Mouse (Mus musculus) fibroblast of lung, adult 2 months (primary cell): Measurements from ENCODE around the gene Eid3.

ENCODE experiments used
- DNase-seq: peaks from one replicate; pipeline ENCODE4 v3.0.0-alpha.2; 2011; ENCODE audit warnings: low read depth

Eid3 gene

DNA sequence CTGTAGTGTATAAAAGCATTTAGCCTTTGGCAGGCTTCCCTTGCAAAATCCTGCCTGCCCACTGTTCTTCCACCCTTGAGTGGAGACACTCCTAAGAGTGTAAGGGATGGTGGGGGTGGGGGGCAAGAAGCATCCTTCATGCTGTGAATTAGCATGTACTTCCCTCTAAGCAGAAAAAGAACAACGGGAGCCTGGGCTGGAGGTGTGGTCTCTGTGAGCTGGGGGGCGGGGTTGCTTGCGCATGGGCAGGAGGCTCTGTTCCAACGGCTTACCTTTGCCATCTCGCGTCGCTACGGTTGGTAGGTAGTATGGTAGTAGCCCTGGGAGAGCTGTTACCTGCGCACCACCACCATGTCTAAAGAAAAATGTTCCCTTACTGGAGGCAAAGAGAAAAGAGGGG lies at the start of gene Eid3:
Gene Eid3 (plus strand): TSS at position 271 of the 400 bp plus-strand sequence.
- DNase-seq: no peak

- no peak for DNase-seq
Observed at GRCm38 (mm10) chr10:82817514-82817913, 48.9 kb upstream of the Eid3 start.

- no peak for DNase-seq
Observed at GRCm38 (mm10) chr10:82817936-82818335, 48.5 kb upstream of the Eid3 start.

DNA sequence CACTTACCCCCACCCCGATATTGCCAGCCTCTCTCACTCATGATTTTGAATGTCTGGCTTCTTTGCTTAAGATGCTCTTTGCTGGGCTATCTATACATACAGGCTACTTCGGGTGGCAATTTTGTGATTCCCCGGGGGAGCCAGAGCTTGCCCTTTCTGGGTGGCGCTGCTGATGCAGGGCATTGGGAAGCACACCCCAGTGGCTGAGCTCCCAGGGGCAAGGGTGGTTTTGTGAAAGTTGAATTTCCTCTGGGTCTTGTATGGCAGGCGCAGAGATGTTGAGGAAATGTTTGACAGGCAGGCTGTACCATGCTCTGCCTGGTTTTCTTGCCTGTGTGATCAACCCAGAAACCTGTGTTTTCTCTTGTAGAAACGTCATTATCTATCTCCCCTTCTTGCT lies 47.8 kb upstream of the Eid3 start:
- no peak for DNase-seq

DNA sequence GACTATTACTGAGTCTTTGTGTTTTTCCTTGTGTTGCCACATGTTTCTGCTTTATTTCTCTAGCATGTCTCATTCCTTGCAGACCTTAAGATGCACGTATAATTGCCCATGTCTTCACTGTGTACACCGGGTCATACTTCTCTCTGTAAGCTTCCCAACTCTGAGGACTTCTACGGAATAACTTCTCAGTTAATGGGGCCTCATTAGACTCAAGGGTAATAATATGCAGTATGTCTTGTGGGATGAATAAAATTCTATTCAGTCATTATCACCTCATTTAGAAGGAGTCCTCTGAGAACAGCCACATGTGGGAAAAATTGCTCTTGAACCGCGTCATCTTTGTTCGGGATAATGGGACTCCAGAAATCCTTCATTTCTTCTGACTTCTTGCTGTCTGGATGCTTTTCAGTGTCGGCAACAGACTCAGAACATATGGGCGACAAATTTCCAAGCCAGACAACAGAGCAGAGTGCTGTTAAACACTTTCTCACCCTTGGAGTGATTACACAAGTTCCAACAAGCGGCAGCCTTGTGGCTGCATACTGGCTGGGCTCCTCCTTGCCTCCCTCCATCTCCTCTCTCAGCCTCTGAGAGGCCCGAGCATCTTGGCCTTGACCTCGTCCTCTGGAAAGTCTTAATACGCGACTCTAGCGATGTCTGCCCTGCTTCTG lies 43.2 kb upstream of the Eid3 start:
- no peak for DNase-seq

DNA sequence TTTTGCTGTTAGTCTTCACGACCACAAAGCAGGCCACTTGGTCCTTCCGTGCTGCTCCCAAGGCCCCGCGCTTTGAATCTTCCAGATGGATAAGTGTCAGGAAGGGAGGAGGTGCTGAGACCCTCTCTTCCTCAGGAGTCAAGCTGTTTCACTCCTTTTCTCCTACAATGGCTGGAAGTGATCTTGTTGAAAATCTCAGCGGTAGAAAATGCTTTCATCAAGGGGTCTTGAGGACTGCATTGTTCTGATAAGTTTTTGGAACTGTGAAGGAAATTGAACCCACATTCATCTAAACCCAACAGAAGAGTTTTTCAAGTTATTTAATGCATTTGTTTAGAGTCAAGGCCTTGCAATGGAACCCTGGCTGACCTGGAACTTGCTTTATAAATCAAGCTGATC lies 42.6 kb upstream of the Eid3 start:
- no peak for DNase-seq

- DNase-seq: no peak
Observed at GRCm38 (mm10) chr10:82824541-82824940, 41.9 kb upstream of the Eid3 start.

GRCm38 (mm10) chr10:82826516-82826915 lies 39.9 kb upstream of the Eid3 start:
- DNase-seq: no peak

DNA sequence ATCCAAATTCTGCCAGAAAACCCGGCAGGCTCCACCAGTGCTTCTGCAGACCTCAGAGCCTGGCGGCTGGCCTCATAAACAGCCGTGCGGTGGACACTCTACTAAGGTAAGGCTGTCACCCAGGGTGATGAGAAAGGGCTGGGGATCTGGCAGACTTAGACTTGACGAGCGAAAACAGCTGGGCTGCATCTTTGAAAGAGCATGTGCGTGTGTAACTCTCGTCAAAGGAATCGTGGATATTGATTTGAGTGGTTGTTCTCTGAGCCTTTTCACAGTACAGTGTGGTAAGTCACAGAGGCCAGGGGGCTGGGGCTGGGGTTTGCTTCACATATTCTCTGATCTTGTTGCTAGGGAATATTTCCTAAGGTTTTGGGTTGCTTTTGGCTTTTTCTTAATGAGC lies 32.5 kb upstream of the Eid3 start, which contains the start of gene Txnrd1:
Gene Txnrd1 (plus strand): TSS at position 26 of the 400 bp plus-strand sequence.
- no peak for DNase-seq

- DNase-seq: no peak
Observed at GRCm38 (mm10) chr10:82835898-82836297, 30.5 kb upstream of the Eid3 start.

DNA sequence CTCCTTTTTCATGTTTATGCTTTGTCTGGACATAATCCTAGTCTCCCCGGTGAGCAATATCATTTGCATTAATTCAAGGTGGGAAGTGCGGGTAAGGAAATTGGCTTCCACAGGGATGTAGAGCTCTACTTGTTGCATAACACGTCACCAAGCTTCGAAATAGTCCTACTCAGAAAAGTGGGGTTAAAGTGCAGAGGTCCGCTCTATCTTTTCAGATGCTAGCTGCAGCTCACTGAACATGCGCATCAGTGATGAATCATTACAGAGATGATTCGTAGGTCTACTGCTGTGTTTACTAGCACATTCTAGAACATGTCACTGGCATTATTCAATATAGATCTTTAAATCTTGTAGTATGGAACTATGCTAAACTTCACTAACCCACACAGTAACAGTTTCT lies 28.0 kb upstream of the Eid3 start:
- no peak for DNase-seq

GRCm38 (mm10) chr10:82844090-82844489 lies 22.3 kb upstream of the Eid3 start:
- DNase-seq: no peak

GRCm38 (mm10) chr10:82844731-82845130 lies 21.7 kb upstream of the Eid3 start:
- DNase-seq: no peak

- DNase-seq: no peak
Observed at GRCm38 (mm10) chr10:82847821-82848459, 18.5 kb upstream of the Eid3 start.

- DNase-seq: no peak
Observed at GRCm38 (mm10) chr10:82849686-82850353, 16.6 kb upstream of the Eid3 start.

DNA sequence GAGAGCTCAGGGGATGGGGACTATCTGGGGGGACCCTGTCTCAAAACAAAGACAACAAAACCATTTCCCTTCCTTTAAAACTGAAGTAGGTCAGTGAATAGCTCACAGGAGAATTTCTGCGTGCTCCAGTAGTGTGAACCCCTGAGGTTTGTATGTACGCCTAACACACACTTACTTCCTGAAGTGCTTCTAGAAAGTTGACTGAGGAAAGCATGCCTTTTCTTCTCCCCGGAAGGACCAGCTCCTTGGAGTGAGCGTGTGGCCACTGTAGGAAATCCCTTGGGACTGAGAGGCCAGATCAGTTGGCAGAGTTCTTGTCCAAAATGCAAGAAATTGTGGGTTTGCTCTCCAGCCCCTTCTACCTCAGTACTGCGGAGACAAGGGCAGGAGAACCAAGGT lies 16.1 kb upstream of the Eid3 start:
- DNase-seq: no peak

DNA sequence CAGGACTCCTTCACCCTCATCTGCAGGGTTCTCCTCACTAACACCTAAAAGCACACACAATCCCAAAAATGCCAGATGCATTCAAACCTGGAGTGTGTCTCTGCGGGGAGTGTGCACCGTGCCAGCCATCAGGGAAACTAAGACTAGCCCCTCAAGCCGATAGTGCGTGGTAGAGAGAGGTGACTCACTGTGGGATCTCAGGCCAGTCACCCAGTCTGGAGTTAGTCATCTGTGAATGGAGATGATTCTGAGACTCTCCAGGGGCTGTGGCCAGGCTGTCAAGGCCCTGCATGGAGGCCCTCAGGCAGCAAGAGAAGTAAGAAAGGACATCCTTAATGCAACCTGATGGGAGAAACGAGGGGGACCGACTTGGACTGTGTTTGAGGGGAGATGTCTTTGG lies 14.7 kb upstream of the Eid3 start:
- DNase-seq: no peak

DNA sequence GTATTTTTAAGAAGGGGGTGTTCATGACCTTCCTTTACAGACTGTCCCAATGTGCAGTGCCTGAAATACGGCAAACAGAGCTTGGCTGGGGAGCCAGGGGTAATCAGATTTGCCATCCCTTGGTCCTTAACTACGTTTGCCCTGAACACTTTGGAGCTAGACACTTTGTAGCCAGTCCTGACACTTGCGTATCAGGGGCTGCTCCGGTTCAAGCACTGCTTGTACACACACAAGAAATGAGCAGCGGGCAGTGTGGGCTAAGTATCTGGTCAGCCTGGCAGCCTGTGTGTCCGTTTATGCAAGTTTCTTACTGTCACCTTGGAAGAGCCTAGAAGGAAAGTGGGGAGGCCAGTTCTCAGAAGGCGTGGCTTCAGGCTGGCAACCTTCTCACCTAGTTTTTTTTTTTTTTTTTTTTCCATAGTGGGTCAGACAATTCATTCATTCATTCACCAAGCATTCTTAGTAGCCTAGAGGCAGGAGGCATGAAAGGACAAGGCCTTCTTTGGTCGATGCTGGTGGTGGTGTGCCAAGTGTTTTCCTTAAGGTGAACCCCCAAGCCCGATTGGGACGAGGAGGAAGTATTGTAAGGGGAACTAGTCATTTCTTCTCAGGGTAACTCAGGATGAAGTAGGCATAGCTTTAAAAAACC lies 8.3 kb upstream of the Eid3 start:
- DNase-seq: peak; percentile 38

GRCm38 (mm10) chr10:82858691-82859532 lies 7.5 kb upstream of the Eid3 start:
- DNase-seq: peak; percentile 92

DNA sequence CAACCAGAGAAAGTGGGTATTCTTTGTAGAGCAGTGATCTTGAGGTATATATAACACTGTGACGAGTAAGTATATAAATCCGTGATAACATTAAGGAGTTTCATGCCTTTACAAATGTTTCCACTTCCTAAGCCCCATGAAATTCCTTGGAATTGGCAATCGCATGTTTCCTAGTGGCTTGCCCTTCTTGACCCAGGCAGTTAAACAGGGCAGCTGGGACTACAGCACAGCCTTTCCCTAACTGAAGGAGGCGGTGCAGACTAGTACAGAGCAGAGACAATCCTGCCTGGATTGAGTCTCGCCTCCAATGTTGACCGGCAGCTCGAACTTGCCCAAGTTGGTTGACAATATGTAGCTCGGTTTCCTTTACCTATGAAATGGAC lies 6.9 kb upstream of the Eid3 start:
- peak; percentile 41 for DNase-seq

DNA sequence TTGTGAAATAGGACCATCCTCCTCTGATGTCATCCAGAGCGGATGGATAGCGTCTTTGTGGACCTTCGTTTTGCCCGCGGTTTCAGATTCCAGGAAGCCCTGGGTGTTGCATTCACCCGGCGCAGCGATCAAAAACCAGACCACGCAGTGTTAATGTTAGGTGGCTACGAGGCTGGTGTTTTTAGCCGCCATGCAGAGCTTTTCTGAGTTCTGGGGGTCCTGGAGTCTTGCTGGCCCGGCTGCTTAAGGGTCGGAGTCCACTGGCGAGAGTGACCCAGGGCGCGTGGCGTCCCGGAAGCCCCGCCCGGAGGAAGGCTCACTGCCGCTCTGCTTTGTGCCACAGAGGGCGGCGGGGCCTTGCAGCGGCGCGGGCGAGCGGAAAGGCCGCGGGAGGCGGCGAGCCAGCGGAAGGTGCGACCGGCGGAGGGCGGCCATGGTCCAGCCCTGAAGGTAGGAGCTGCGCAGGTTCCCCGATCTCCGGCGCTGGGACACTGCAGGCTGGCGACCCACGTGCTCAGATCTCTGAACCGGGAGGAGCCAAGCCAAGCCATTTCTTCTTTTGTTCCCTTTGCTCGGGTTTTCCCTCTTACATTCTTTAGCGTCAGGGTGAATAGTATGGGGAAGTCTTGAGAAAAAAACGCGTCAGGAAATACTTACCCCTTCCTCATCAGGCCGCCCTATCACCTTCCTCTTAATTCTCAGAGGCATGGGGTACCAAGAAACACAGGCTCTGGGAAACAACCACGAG lies 6.1 kb upstream of the Eid3 start:
- no peak for DNase-seq
